Mouse (Mus musculus) heart, adult 2 months (tissue): ENCODE data around the gene Fam50a.

Experiments used
- CTCF ChIP-seq: fragments of 200-600 bp; IDR thresholded peaks from 2 replicates; pipeline ENCODE4 v1.8.1; 2022; ENCODE audit warnings: antibody characterized with exemption, mild to moderate bottlenecking, moderate library complexity
- POLR2A ChIP-seq: fragments of 200-500 bp; IDR thresholded peaks from 2 replicates; pipeline ENCODE4 v1.6.1; 2011; ENCODE audit warnings: mild to moderate bottlenecking, low read depth, low read length, control low read depth; ENCODE audit not compliant: insufficient read depth

- TF ChIP-seq CTCF (no peak), POLR2A (no peak)
Measured at GRCm38 (mm10) chrX:74277916-74278315, 34.9 kb upstream of the Fam50a start.
